Mouse (Mus musculus) liver, postnatal 0 days (tissue): ENCODE measurements around the gene Hc.

ENCODE experiments used
- CTCF ChIP-seq: sonication (generic); IDR thresholded peaks from 2 replicates; pipeline ENCODE4 v1.5.1; 2016; ENCODE audit warnings: antibody characterized with exemption, low read depth
- EP300 ChIP-seq: IDR thresholded peaks from 2 replicates; pipeline ENCODE4 v1.6.1; 2016; ENCODE audit warnings: antibody characterized with exemption, low read depth, mild to moderate bottlenecking

DNA sequence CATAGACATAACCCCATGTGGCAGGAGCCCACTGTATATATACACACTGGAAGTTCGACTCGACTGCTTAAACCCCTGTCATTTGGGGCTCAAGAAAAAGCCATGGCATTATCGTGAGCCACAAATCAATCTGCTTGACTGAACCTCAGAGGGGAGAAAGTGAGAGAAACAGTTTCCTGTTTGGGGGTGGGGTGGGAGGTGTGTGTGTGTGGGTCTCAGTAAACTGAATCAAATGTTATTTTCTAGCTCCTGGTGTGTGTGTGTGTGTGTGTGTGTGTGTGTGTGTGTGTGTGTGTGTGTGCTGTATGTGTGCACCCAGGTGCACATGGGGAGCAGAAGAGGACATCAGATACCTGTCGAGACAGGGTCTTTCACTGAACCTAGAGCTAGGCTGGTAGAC lies 108.2 kb downstream of the Hc start:
- TF ChIP-seq EP300: no peak
- TF ChIP-seq CTCF: no peak
